Comparison of ENCODE assay signal across 15 mouse cellular contexts in the genomic region with DNA sequence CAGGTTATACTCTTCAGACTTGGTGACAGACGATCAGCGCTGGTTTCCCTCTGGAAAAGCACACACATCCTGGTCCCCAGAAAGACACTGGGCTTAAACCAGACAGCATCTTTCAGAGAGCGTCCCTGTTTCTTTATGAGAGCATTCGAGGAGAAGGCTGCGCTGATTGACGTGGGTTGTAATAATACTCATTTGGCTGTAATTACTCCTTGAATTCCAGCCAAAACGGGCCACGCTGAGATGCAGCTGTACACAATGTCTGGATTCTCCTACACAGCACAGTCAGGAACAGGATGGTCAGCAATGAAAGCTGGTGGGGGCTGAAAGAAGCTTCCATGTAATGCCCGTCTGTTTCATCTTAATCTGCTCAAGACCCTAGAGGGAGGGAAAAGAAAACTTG. TPM values are rescaled to one million over a fixed set of nuclear protein-coding genes. Genes with fewer than 3 reads are reported as not detected.
A peak's percentile ranks its signal among the peaks of the same experiment; 100 is the strongest.
DNase-seq lines count a peak whose midpoint lies in the region; ATAC-seq lines count a peak whose summit lies in the region.
"Had no signal": no experiment of that assay in that cellular context is flagged by ENCODE, and none has a peak within 500 bp of the region (broad histone marks: within the 10 kb centered on the region; RNA-seq: fewer than 3 reads in every experiment).

No protein-coding gene starts in this region.

- no peaks in the 10 kb centered on the region for H3K9me3 ChIP-seq in forebrain, embryonic 15.5 days
- H3K9me3 ChIP-seq in limb, embryonic 10.5 days (replicated peaks) = no peaks in the 10 kb centered on the region

- intact Hi-C loops in left cerebral cortex, postnatal 25 days (cut with DNase I) = loop anchor here (10.0 kb wide), 1 partner anchor 88 kb away; no protein-coding TSS in a partner anchor
- intact Hi-C loops in left cerebral cortex, postnatal 36 days (cut with DNase I) = no loop called here

- H3K9ac ChIP-seq in forebrain, embryonic 15.5 days (replicated peaks) = no peak overlapping the region
- H3K9ac ChIP-seq: limb, embryonic 12.5 days; lung, embryonic 15.5 days had no signal

- DNase-seq in heart, adult 11 months = peak; percentile 68
- no peak for DNase-seq in heart, adult 9 months (ENCODE audit: low spot score in 2 of 2)
- DNase-seq in left cerebral cortex, postnatal 25 days (ENCODE audit: low spot score in 2 of 2) = peak; percentile 36 to 47
- no peak for DNase-seq in left cerebral cortex, postnatal 36 days (ENCODE audit: low spot score in 2 of 2)
- DNase-seq in brain, embryonic 18.5 days (ENCODE audit: low read depth, low spot score) = peak; percentile 54
- no peak for DNase-seq in limb, embryonic 10.5 days (ENCODE audit: low spot score)
- no peak for DNase-seq in gastrocnemius, postnatal 4 days (ENCODE audit: low spot score in 2 of 2)
- DNase-seq: adrenal gland, postnatal 10 days; kidney, adult 2 months; thymus, postnatal 36 days had no signal

- no peaks in the 10 kb centered on the region for H3K36me3 ChIP-seq in forebrain, embryonic 15.5 days
- no peaks in the 10 kb centered on the region for H3K36me3 ChIP-seq in limb, embryonic 10.5 days
- H3K36me3 ChIP-seq: limb, embryonic 12.5 days; lung, embryonic 15.5 days had no signal

- ATAC-seq in forebrain, embryonic 15.5 days (replicated peaks) = peak; percentile 30
- ATAC-seq: midbrain, embryonic 16.5 days had no signal

- 17% methylated on average over 9 of the region's 9 CpGs for WGBS in forebrain, embryonic 15.5 days
- 82% methylated on average over 9 of the region's 9 CpGs for WGBS in limb, embryonic 10.5 days

- H3K4me2 ChIP-seq in forebrain, embryonic 15.5 days (replicated peaks) = no peak overlapping the region
- H3K4me2 ChIP-seq: limb, embryonic 12.5 days; lung, embryonic 15.5 days had no signal

- peak overlapping the region; percentile 96 for H3K27ac ChIP-seq in forebrain, embryonic 15.5 days (replicated peaks)
- H3K27ac ChIP-seq in limb, embryonic 10.5 days = no peak overlapping the region
- H3K27ac ChIP-seq: limb, embryonic 12.5 days; lung, embryonic 15.5 days had no signal

- no peaks in the 10 kb centered on the region for H3K27me3 ChIP-seq in forebrain, embryonic 15.5 days
- no peaks in the 10 kb centered on the region for H3K27me3 ChIP-seq in limb, embryonic 10.5 days (ENCODE audit: low read depth, poor library complexity, severe bottlenecking)
- H3K27me3 ChIP-seq: limb, embryonic 12.5 days; lung, embryonic 15.5 days had no signal

- H3K4me1 ChIP-seq in forebrain, embryonic 15.5 days = peaks cover 61% of the 10 kb centered on the region
- H3K4me1 ChIP-seq in limb, embryonic 10.5 days = peaks cover 2% of the 10 kb centered on the region
- H3K4me1 ChIP-seq: limb, embryonic 12.5 days had no signal

- no peak overlapping the region for H3K4me3 ChIP-seq in forebrain, embryonic 15.5 days
- no peak overlapping the region for H3K4me3 ChIP-seq in limb, embryonic 10.5 days
- H3K4me3 ChIP-seq: limb, embryonic 12.5 days; lung, embryonic 15.5 days had no signal

RNA-seq across cellular contexts. Expression of gene Ces5a, which starts 31.5 kb away (rescaled TPM):
- total RNA-seq in left cerebral cortex, postnatal 25 days (2021) = 1 to 10 TPM in 1 of 2 experiments, under 1 TPM in 1; 0.89 to 1.2 TPM
- total RNA-seq in left cerebral cortex, postnatal 36 days (2021) = 1 to 10 TPM in 1 of 2 experiments, under 1 TPM in 1; 0.79 to 1.1 TPM
- polyA plus RNA-seq in forebrain, embryonic 15.5 days (2015; fragmentation: Nextera tagmentation; extraction: Ambion mirVana) = 0.36 and 0.57 TPM in 2 replicates
- not detected in 2 replicates for polyA plus RNA-seq in limb, embryonic 10.5 days (2016; fragmentation: Nextera tagmentation; extraction: Ambion mirVana)
- total RNA-seq in gastrocnemius, postnatal 4 days (2021) = 1 to 10 TPM in 1 of 2 experiments, under 1 TPM in 1; 0.74 to 1.2 TPM
- total RNA-seq: heart, postnatal 25 days had no signal
- polyA plus RNA-seq: kidney, adult 2 months; limb, embryonic 12.5 days; lung, embryonic 15.5 days had no signal

Comparison
In these comparisons a context has a peak if more than half of its experiments do, and no peak if none do; other contexts are left out.
1. DNase-seq: peak in heart, adult 11 months (single experiment), left cerebral cortex, postnatal 25 days (2 of 2) and brain, embryonic 18.5 days (single experiment); none in heart, adult 9 months (0 of 2), left cerebral cortex, postnatal 36 days (0 of 2), limb, embryonic 10.5 days (single experiment) and gastrocnemius, postnatal 4 days (0 of 2).